Mouse (Mus musculus) heart, adult 2 months (tissue): ENCODE data around the gene Stra8. TPM values are rescaled to one million over a fixed set of nuclear protein-coding genes. Genes with fewer than 3 reads are reported as not detected.

Experiments used
- DNase-seq, 2 experiments: peaks; one replicate each; pipeline ENCODE4 v3.0.0; 2021
- H3K27ac ChIP-seq: fragments of 200-600 bp; 2 replicates; pipeline ENCODE4 v1.8.1; 2022
- H3K27me3 ChIP-seq: fragments of 200-500 bp; 2 replicates; pipeline ENCODE4 v1.6.1; 2012; ENCODE audit warnings: mild to moderate bottlenecking, low read length, inconsistent platforms, mixed read lengths; ENCODE audit not compliant: control insufficient read depth, insufficient read depth
- H3K36me3 ChIP-seq: fragments of 200-500 bp; 2 replicates; pipeline ENCODE4 v1.6.1; 2012; ENCODE audit warnings: low read length, inconsistent platforms; ENCODE audit not compliant: control insufficient read depth, insufficient read depth
- H3K4me1 ChIP-seq: fragments of 200-500 bp; 2 replicates; pipeline ENCODE4 v1.6.1; 2011; ENCODE audit warnings: low read length; ENCODE audit not compliant: control insufficient read depth, insufficient read depth
- H3K4me3 ChIP-seq: fragments of 200-600 bp; 2 replicates; pipeline ENCODE4 v1.8.1; 2022
- H3K79me2 ChIP-seq: fragments of 200-500 bp; replicated peaks from 2 replicates; pipeline ENCODE4 v1.6.1; 2012; ENCODE audit warnings: mild to moderate bottlenecking, inconsistent platforms, low read length, moderate library complexity, mixed read lengths; ENCODE audit not compliant: control insufficient read depth, insufficient read depth
- H3K9ac ChIP-seq: fragments of 200-500 bp; 2 replicates; pipeline ENCODE4 v1.6.1; 2012; ENCODE audit warnings: low read depth, mild to moderate bottlenecking, control low read depth, inconsistent platforms, low read length, mixed read lengths
- CTCF ChIP-seq: fragments of 200-600 bp; IDR thresholded peaks from 2 replicates; pipeline ENCODE4 v1.8.1; 2022; ENCODE audit warnings: antibody characterized with exemption, mild to moderate bottlenecking, moderate library complexity
- EP300 ChIP-seq: fragments of 200-500 bp; IDR thresholded peaks from 2 replicates; pipeline ENCODE4 v1.6.1; 2011; ENCODE audit warnings: low read depth, low read length, control low read depth; ENCODE audit not compliant: insufficient read depth
- POLR2A ChIP-seq: fragments of 200-500 bp; IDR thresholded peaks from 2 replicates; pipeline ENCODE4 v1.6.1; 2011; ENCODE audit warnings: mild to moderate bottlenecking, low read depth, low read length, control low read depth; ENCODE audit not compliant: insufficient read depth
- WGBS: fragments of 180-500 bp; shearing (Covaris S2); methylation state at CpG from one replicate; pipeline ENCODE4 v1.1.7; 2018; 5-methylcytosine and 5-hydroxymethylcytosine counted together
- intact Hi-C: fragments of 180-260 bp; cut with DNase I; formaldehyde crosslinking; loops from one replicate; pipeline ENCODE4 v1.15.1; 2025
- polyA plus RNA-seq: library from polyadenylated mRNA; depleted of rRNA; stranded (reverse); fragments of >200 nt; gene quantifications from 2 replicates; pipeline ENCODE4 v1.2.3, GENCODE M21; 2012
- total RNA-seq, 2 experiments: library from RNA; stranded (reverse); gene quantifications; 2 replicates each; pipeline ENCODE4 v1.2.3; 2021

The Stra8 gene
- total and polyA plus RNA-seq, 3 experiments: not detected

GRCm38 (mm10) chr6:34938929-34939325 is 19.0 kb downstream of the Stra8 start:
- no peaks in the 10 kb centered on the region for H3K79me2 ChIP-seq
- no peak overlapping the region for H3K4me3 ChIP-seq
- no peak overlapping the region for H3K9ac ChIP-seq
- H3K36me3 ChIP-seq: no peaks in the 10 kb centered on the region
- H3K4me1 ChIP-seq: no peaks in the 10 kb centered on the region
- H3K27me3 ChIP-seq: no peaks in the 10 kb centered on the region
- H3K27ac ChIP-seq: no peak overlapping the region
- intact Hi-C loops: no loop called here
- 25% methylated on average over 4 of the region's 4 CpGs for WGBS
- DNase-seq: no peak
- TF ChIP-seq EP300 (no peak), POLR2A (no peak), CTCF (no peak)

- Histone ChIP-seq H3K79me2 (no peaks in the 10 kb centered on the region), H3K27me3 (no peaks in the 10 kb centered on the region), H3K9ac (no peak overlapping the region), H3K36me3 (no peaks in the 10 kb centered on the region), H3K4me1 (no peaks in the 10 kb centered on the region), H3K27ac (no peak overlapping the region), H3K4me3 (no peak overlapping the region)
- no peak for TF ChIP-seq EP300
- no peak for TF ChIP-seq POLR2A
- TF ChIP-seq CTCF: no peak
- intact Hi-C loops: no loop called here
- 92% methylated on average over 8 of the region's 8 CpGs for WGBS
- DNase-seq: no peak
These were observed 19.5 kb downstream of the Stra8 start for GRCm38 (mm10) chr6:34939451-34939850.

GRCm38 (mm10) chr6:34941496-34941895 is 21.5 kb downstream of the Stra8 start:
- Histone ChIP-seq H3K27ac (no peak overlapping the region), H3K4me1 (no peaks in the 10 kb centered on the region), H3K27me3 (no peaks in the 10 kb centered on the region), H3K9ac (no peak overlapping the region), H3K36me3 (no peaks in the 10 kb centered on the region), H3K79me2 (no peaks in the 10 kb centered on the region), H3K4me3 (no peak overlapping the region)
- intact Hi-C loops: no loop called here
- TF ChIP-seq POLR2A (no peak), EP300 (no peak), CTCF (no peak)
- WGBS: 80% methylated on average over 2 of the region's 2 CpGs
- no peak for DNase-seq

GRCm38 (mm10) chr6:34942446-34942845 is 22.5 kb downstream of the Stra8 start:
- Histone ChIP-seq H3K27ac (no peak overlapping the region), H3K4me1 (no peaks in the 10 kb centered on the region), H3K36me3 (no peaks in the 10 kb centered on the region), H3K27me3 (no peaks in the 10 kb centered on the region), H3K4me3 (no peak overlapping the region), H3K79me2 (no peaks in the 10 kb centered on the region), H3K9ac (no peak overlapping the region)
- TF ChIP-seq POLR2A (no peak), EP300 (no peak), CTCF (no peak)
- intact Hi-C loops: no loop called here
- DNase-seq: no peak
- WGBS: 89% methylated on average over 9 of the region's 9 CpGs

GRCm38 (mm10) chr6:34943499-34943898 is 23.5 kb downstream of the Stra8 start:
- no peak overlapping the region for H3K9ac ChIP-seq
- H3K27ac ChIP-seq: no peak overlapping the region
- H3K79me2 ChIP-seq: no peaks in the 10 kb centered on the region
- H3K36me3 ChIP-seq: no peaks in the 10 kb centered on the region
- 69% methylated on average over 5 of the region's 5 CpGs for WGBS
- H3K4me1 ChIP-seq: no peaks in the 10 kb centered on the region
- no peak overlapping the region for H3K4me3 ChIP-seq
- TF ChIP-seq EP300: no peak
- no peak for TF ChIP-seq CTCF
- no peak for TF ChIP-seq POLR2A
- DNase-seq: no peak
- no peaks in the 10 kb centered on the region for H3K27me3 ChIP-seq
- intact Hi-C loops: no loop called here

- H3K27me3 ChIP-seq: no peaks in the 10 kb centered on the region; the same call in 1 of the 2 replicates
- H3K4me3 ChIP-seq: no peak overlapping the region
- no peaks in the 10 kb centered on the region for H3K79me2 ChIP-seq
- no peak for DNase-seq
- no peak overlapping the region for H3K27ac ChIP-seq
- H3K36me3 ChIP-seq: no peaks in the 10 kb centered on the region
- H3K4me1 ChIP-seq: no peaks in the 10 kb centered on the region
- WGBS: 69% methylated on average over 1 of the region's 1 CpGs
- TF ChIP-seq POLR2A (no peak), EP300 (no peak), CTCF (no peak)
- H3K9ac ChIP-seq: no peak overlapping the region
- intact Hi-C loops: no loop called here
These were observed 26.6 kb downstream of the Stra8 start for GRCm38 (mm10) chr6:34946486-34947079.
